Mouse (Mus musculus) kidney, postnatal 10 days (tissue): ENCODE data around the gene Relb.
"Not testable (repeated sequence)": the region's sequence is repeated elsewhere in the genome, so short reads cannot be mapped to it uniquely, and the experiment has no call there.

Source experiments
- DNase-seq: peaks from one replicate; pipeline ENCODE4 v3.0.0; 2021; ENCODE audit warnings: mixed read lengths

Gene Relb

DNA sequence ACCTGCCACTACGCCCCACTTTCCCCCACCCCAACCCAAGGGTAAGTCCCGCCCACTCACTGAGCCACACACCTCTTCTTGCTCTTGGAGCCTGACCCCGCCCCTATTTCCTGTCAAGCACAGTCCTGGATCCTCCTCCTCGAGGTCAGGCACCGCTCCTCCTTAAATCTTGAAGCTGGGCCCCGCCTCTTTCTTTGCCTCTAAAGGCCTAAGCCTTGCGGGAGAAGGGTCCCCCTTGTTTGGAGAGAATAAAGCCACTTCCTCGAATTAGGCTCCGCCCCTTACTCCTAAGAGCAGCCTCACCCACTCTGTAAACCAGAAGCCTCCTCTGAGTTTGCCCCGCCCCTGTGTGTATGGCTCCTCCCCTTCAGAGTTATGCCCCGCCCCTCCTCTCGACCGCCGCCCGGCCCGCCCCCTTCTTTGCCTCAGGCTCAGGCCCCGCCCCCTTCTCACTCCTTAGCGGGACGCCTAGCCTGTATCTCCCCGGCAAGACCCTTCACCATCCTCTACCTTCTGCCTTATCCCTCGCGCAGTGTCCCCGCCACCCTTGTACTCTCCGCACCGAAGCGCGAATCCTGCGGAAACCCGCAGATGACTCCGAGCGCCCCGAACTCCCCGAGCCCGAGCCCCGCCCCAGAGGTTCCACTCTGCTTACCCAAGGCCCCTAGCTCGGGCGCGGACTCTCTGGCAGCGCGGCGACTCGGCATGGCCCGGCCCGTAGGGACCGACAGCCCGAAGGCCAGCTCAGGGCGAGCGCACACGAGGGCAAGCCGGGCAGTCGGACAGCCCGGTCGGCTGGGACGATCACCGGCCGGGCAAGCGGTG lies 490 bp downstream of the Relb start:
- peak; percentile 98 for DNase-seq

DNA sequence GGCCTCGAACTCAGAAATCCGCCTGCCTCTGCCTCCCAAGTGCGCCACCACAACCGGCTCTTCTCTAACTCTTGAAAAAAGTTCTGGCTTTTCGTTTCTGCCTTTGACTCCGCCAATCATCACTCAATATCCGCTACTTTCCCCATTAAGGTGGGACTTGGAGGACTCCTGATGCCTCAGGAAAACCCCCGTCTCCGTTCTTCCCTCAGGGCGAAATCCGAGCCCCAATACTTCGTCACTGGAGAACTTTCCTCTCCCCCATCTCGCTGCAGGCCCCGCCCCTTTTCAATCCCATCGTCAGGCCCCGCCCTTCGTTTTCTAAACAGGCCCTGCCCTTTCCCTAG lies 1.1 kb downstream of the Relb start:
- DNase-seq: no peak

DNA sequence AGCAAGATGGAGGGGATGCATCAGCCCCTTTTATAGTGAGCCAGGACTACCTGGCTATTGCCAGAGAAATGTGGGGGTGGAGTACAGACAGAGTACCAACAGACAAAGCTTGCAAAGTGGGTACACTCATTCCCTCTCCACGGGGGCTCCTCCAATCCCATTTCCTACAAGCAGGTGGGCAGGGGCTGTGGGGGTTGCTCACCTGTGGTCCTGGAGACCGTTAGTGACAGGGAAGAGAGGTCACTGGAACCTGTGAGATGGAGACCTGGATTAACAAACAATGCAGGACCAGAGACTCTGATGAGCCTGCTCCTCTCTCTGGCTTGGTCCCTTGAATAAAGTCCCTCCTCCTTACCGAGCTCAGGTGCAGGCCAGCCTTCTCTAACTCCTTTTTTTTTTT lies 1.5 kb downstream of the Relb start:
- DNase-seq: no peak

DNA sequence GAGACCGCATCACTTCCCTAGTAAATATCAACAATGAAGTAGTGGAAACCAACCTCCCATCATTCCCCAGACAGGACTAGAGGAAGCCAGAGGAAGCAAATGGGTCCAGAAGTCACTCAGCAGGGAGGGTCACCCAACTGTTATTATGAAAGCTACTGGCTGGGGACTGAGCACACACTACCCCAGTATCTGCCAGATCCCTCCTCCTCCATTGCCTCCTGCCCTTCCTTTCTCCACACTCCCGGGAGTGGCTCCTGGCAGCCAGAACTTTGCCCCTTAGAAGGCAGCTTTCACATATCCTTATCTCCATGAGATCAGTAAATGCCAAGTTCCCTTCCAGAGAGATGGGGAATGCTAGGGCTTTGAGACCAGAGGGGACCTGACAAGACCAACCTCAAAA lies 5.8 kb downstream of the Relb start:
- no peak for DNase-seq

DNA sequence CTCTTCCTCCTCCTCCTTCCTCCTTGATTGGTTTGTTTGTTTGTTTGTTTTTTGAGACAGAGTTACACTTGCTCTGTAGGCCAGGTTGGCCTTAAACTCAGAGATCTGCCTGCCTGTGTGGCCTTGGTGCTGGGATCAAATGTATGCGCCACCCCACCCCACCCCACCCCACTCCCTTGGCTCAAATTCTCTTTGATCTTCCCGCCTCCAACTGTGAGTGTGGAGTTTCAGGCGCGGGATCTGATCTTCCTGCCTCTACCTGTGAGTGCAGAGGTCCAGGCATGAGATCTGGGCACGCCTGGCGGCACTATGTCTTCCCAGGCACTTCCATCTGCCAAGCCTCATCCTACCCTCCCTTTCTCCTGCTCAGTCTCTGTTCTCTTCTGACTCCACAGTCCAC lies 7.0 kb downstream of the Relb start:
- DNase-seq: no peak

DNA sequence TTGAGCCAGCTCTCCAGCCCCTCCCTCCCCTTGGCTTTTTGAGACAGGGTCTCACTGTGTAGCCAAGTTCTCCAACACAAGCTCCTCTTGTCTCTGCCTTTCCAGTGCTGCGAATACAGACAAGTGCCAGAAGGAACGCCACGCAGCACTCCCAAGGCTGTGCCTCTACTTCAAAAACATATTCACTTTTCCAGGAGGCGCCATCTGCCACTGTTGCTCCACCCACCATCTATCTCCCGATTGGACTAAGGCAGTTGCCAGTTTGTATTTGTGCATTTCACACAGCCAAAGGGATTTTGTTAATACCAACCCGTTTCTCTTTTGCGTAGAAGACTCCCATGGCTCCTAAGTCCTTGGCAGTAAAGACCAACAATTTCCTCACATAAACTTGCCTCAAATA lies 8.4 kb downstream of the Relb start:
- no peak for DNase-seq

DNA sequence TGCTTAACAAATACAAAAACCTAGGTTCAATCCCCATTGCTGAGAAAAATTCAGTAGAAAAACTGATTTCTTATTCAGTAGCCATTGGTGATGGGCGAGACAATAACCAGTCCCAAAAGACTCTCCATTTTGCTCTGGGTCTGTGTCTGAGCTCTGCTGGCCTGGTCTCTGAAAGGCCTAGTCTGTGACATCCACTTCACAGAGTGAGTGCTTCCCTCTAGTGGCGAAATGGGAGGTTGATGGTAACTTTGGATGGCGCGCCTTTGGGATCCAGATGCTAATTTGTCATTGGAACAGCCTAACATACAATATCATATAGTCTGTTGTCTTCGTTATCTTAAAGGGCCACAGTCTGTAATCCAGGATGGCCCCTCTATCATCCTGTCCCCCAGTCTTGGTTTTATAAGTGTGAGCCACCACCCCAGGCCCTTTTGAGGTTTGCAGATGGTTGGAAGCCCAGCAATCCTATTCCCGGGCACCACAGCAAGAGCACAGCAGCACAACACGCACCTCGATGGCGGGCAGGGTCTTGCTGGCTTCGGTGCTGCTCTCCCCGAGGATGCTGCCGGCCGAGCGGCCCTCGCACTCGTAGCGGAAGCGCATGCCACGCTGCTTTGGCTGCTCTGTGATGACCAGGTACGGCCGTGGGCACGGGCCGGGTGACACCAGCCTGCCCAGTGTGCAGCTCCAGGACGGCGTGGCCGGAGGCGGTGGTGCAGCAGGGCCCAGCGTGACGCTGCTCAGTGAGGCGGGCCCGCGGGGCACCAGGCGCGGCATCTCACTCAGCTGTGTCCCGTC lies 10.0 kb downstream of the Relb start:
- DNase-seq: peak; percentile 87

DNA sequence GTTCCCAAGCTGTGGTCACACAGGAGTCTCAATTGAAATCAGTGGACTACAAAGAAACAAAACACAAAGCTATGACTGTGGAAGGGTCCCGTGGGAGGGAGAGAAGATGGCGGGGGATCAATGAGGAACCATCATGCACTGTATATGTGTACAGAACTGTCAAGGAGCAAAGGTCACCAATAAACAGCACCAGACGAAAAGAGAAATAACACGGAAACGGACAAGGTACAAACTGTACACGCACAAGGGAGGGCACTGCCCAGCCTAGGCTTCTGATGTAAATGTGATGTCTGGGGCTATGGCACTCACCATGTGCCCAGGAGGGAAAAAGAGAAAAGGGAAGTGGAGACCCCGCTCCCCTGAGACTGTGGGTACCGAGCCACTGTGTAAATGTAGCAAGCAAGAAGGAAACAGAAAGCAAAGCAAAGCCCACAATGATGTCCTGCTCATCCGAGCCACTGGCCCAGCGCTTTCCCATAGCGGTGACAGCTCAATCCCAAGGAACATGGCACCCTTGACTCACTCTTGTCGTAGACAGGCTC lies 14.1 kb downstream of the Relb start:
- no peak for DNase-seq

DNA sequence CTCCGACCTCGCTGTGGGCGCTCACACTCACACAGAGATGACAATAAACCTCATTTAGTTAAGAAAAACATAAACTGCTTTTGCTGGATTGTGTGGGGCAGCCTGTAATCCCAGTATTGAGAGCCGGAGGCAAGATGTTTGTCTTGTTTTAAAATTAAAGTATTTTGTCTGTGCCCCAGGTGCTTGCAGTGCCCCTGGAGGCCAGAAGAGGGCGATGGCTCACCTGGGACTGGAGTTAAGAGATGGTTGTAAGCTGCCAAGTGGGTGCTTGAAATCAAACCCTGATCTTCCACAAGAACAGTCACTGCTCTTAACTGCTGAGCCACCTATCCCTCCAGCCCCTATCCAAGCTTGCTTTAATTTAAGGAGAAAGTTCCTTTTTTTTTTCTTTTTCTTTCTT lies 18.3 kb downstream of the Relb start:
- DNase-seq: no peak

DNA sequence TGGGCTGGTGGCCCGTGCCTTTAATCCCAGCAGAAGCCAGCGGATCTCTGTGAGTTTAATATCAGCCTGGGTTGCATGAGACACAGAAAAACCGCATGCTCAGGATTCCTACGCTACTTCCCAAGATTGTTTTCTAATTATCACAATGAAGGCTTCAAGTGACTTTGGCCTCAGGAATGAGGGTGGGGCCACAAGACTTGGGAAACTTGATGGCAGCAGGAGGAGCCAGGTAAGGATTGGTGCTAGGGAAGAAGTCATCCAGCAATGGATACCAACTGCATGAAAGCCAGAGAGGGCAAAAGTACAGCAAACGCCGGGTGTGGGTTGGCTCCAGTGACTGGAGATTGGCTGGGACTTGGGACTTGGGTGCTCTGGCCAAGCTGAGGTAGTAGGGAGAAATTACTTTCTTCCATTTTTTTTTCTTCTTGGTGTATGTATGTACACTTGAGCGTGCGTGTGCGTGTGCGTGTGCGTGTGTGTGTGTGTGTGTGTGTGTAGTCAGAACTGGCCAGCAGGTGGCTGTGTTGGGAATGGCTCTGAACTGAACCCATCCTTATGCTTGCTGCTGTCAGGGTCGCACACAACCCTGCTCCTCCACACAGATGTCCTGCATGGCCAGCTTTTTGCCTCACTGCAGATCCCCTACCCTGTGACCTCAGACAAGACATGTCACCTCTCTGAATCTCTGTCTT lies 19.5 kb downstream of the Relb start:
- DNase-seq: peak; percentile 26

DNA sequence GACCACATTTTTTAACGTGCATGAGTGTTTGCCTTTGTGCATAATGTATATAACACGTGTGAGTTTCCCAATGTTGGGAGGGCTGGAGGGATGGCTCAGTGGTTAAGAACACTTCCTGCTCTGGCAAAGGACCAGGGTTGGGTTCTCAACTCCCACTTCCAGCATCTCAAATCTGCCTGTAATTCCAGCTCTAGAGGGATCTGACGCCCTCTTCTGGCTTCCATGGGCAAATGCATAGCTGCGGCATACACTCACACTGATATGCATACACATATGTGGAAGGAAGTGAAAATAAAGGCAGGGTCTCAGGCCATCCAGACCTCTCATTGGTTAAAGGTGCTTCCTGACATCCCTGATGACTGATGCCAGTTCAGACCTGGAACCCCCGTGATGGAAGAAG lies 21.9 kb downstream of the Relb start:
- DNase-seq: no peak

DNA sequence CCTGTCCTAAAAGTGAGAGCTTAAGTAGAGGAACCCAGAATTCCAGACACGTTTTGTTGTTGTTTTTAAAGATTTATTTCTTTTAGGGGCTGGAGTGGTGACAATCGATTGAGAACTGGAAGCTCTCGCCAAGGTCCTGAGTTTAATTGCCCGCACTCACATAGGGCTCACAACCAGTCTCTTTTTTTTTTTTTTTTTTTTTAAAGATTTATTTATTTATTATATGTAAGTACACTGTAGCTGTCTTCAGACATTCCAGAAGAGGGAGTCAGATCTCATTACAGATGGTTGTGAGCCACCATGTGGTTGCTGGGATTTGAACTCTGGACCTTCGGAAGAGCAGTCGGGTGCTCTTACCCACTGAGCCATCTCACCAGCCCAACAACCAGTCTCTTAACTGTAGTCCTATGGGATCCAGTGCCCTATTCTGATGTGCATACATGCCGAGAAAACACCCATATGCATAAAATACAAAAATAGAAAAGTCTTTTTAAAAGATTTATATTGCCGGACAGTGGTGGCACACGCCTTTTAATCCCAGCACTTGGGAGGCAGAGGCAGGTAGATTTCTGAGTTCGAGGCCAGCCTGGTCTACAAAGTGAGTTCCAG lies 24.5 kb downstream of the Relb start:
- DNase-seq: not testable (repeated sequence)

DNA sequence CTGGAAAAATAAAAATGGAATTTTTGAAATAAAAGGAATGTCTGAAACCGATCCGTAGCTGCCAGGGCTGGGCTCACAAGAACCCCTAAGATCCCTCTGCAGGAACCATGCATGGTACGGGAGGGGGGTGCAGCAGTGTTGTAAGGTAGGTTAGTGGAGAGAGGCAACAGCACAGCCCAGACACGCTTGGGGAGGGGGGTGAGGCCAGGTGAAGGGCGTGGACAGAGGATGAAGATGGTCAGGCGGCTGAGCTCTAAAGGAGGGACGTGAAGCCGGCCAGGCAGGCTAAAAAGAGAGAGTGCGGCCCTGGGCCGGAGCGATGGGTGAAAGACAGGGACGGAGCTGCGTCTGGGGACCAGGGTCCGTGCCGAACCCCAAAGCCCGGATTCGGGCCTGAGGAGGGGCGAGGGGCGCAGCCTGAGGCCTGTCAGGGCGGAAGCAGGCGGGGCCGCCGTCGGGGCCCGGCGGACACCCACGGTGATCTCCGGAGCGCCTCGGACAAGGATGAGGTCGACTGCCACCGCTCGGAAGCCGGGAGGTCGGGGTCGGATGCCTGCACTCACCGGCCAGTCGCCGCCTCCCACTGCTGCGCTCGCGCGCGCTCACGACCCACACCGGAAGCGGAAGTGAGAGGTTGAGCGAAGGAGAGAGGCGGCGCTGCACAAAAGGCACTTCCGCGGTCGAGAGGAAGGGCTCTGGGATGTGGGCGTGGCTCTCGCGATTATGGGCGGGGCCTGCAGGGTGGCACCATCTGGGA lies 25.2 kb downstream of the Relb start, which contains the start of gene Clasrp:
Gene Clasrp (minus strand): TSS at position 638 of the 757 bp plus-strand sequence.
- DNase-seq: peak; percentile 98

DNA sequence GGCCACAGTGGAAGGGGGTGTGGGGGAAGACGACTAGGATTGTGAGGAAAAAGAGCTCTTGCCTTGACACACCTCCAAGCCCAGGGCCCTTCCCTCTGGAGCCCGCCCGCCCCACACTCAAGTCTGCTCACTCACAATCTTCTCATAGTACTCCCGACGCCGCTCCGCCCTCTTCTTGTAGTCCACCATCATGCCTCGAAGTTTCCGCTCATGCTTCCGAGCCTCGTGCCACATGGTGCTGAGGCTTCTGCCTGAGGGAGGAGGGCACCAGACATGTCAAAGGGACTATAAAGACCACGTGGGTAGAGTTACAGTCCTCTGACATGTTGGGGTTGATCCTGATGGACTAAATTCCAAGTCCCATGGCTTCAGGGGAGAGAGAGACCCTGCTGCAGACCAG lies 26.2 kb downstream of the Relb start:
- DNase-seq: no peak

DNA sequence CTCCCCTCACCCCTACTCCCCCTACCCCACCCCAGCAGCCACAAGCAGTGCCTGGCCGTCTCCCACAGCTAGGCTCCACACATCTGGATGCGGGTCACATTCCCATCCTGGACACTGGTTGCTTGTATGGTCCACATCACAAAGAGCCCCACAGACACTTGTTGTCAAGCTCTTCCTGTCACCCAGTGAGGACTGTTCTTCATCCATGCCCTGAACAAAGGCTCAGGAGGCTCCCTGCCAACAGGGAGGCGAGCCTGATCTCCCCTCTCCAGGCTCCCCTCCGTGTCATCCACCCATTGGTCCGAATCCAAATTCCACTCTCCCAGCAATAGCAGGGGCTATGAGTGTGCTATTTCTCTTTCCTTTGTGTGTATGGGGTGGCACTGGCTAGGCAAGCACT lies 28.7 kb downstream of the Relb start:
- no peak for DNase-seq

DNA sequence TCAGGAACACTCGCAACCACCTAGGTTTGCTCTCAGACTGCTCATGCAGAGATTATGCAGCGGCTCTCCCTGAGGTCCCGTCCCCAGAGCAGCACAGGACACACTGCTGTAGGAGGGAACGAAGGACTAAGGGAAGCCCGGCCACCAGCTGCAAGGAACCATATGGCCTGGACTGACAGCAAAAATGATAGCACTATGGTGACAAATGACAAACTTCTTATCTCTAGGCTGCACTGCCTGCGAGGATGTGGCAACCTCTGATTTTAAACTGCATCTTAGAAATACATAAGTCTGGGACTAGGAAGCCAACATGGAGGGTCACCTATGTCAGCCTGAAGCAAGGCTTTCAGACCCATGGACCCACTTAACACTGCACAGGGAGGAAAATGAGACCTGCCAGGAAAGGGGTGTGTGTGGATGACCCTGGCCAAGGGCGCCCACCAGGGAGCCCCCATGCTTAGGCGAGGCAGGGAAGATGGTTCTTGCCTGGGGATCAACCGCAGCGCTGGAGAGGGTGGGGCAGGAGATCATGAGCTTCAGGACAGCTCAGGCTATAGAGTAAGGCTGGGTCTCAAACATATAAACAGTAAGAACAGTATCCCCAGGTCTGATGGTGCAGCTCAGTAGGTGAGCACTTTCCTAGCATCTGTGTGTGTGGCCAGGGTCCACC lies 36.0 kb downstream of the Relb start:
- no peak for DNase-seq

DNA sequence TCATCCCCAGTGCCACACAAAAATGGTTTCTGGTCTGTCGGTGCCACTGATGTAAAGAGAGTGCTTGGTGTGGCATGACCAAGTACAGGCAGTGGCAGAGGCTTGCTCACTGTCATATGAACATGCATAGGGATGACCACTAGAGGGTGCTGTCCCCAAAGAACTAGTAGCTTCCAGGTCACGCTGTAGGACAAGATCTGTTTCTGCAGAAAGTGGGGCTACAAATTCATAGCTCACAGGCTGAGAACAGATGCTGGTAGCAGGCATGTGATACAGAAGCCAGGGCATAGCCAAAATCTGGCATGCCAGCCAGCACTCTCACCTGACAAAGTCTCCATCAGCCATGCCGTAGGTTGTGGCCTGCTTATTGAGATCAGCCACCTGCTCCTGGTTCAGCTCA lies 39.3 kb downstream of the Relb start:
- DNase-seq: peak; percentile 86

DNA sequence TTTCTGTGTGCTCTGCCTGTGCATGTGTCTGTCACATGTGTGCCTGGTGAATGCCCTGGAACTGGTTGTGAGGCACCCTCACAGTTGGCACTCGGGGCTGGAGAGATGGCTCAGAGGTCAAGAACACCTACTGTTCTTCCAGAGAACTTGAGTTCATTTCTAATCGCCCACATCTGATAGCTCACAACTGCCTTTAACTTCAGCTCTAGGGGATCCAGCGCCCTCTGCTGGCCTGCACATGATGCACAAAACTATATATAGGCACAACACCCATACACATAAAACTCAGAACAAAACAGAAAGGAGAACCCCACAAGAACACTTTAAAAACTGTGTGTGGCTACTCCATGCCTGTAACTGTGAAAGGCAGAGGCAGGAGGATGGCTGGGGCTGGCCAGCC lies 40.0 kb downstream of the Relb start:
- DNase-seq: peak; percentile 79

DNA sequence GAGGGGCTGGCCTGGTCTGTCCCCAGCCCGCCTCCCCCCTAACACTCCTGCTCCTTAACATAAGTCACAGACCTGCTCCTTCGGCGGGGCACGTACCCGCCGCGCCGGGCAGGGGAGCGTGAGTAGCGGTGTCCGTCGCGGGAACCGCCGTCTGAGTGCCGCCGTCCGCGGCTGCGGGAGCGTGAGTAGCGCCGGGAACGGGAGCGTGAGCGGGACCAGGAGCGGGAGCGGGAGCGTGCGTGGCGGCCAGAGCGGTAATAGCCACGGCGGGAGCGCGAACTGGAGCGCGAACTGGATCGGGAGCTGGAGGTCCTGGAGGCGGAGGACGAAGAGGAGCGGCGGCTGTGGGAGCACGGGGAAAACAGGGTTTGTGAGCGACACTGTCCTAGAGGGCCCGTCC lies 43.0 kb downstream of the Relb start:
- DNase-seq: no peak

DNA sequence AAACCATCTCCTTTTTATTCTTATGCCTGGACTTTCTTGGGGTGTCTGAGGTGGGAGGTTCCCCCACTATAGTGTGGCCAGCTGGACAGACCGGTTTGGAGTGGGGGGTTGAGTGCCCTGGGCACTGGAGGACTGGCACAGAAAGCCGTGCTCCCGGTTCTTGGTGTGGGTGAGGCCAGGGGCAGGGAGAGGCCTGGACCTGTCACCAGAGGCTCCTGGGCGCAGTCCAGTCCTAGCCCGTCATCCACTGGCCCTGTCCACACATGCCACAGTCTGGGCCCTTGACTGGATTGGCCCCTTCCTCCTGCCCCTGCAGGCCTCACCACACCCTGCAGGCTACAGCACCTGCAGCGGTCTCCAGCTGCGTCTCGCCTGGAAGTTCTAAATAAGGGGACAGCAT lies 48.6 kb downstream of the Relb start:
- DNase-seq: no peak

DNA sequence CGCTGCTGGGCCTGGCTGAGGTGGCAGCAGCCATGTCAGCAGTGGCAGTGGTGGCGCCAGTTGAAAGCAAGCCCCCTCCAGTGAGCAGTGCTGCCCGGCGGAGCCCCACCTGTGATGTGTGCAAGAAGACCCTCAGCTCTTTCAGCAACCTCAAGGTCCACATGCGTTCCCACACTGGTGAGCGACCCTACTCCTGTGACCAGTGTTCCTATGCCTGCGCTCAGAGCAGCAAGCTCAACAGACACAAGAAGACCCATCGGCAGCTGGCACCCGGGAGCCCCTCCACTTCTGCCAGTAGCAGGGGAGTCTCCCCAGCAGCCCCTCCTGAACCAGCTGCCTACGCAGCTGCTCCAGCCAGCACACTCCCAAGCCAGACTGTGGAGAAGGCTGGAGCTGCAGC lies 49.5 kb downstream of the Relb start:
- DNase-seq: no peak

DNA sequence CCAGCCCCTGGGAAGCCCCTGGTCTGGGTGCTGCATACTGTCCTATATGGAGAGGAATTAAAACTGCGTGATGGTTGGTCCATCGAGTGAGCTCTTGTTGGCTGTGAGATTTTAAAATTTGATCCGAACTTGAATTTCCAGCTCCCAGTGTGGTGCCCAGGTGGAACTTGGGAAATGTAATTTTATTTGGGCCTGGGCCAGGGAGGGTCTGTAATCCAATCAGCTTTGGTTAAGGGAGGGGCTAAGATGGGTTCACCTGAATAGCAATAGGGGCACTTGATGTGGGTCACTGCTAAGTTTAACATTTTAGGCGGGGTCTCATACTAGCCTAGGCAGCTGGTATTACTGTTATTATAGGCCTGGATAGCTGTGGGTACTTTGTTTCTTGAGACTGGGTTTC lies 50.8 kb downstream of the Relb start:
- DNase-seq: no peak
